Mouse (Mus musculus) thymus, postnatal 4 days (tissue): ENCODE results near the gene Adam10.

Source experiments
- DNase-seq: peaks from one replicate; pipeline ENCODE4 v3.0.0; 2021

Adam10 gene

GRCm38 (mm10) chr9:70794643-70795438, 116.0 kb downstream of the Adam10 start:
- no peak for DNase-seq

GRCm38 (mm10) chr9:70795439-70795757, 116.6 kb downstream of the Adam10 start:
- DNase-seq, result no peak

GRCm38 (mm10) chr9:70800588-70801315, 122.0 kb downstream of the Adam10 start:
- no peak for DNase-seq

- DNase-seq, result no peak
Observed at GRCm38 (mm10) chr9:70801761-70802160, 123.0 kb downstream of the Adam10 start.

DNA sequence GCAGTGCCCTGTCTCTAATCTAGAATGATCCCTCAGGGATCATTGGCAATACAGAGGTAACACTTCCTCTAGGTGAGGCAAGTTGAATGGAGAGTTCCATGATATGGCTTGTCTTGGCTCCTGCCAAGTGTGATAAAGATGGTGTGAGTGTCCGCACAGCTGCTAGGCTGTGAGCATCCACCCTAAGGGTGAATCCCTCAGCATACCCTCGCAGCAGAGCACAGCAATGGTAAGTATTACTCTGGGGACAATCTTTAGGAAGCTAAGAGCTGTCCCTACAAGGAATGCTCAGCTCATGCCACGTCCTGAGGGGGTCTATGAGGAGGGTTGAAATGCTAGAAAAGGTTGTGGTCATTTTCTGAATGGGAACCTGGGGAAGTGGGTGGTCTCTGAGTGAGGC, 124.0 kb downstream of the Adam10 start:
- no peak for DNase-seq

DNA sequence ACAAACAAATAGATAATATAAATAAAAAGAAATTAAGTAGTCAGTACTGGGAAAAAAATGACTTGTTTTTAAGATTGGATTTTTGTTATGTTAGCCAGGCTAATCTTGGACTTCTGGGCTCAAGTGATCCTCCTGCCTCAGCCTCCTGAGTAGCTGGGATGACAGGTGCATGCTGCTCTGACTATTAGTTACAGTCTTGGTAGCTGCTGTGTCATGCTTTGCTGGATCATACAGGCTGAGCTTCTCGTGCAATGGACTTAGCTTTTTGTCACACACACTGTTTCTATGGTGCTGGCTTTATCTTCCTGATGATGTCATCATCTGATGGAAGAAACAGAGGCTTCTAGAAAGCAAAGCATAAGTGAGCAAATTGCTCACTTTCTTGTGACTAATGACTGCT, 127.3 kb downstream of the Adam10 start:
- DNase-seq, result no peak

- DNase-seq, result no peak
Observed at GRCm38 (mm10) chr9:70807714-70808113, 128.9 kb downstream of the Adam10 start.

GRCm38 (mm10) chr9:70812551-70812950, 133.8 kb downstream of the Adam10 start:
- no peak for DNase-seq

DNA sequence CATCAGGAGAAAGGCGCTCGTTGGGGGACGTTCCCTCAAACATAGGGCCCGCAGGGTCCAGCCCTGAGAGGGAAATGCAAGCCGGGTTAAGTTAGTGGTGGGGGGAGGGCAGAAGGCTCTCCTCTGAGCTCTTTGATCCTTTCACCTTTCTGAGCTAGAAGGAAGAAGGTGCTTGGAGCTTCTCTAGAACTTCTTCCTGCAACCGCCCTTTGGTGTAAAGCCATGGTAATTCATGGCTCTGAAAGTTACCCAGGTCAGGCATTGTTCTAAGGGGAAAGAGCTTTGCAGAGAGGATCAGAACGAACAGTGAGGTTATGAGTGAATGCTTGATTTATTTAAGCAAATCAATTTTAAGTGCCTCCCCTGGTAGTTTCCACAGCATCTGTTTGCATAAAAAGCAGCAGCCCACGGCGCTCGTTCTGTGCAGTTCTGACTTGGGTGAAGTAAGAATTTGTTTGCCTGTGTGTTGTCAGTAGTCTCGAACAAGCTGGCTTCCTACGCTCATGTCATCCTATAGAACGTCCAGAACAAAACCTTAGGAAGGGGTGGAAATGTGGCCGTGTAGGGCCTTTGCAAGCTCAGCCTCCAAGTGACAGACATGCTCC, 138.0 kb downstream of the Adam10 start:
- no peak for DNase-seq

DNA sequence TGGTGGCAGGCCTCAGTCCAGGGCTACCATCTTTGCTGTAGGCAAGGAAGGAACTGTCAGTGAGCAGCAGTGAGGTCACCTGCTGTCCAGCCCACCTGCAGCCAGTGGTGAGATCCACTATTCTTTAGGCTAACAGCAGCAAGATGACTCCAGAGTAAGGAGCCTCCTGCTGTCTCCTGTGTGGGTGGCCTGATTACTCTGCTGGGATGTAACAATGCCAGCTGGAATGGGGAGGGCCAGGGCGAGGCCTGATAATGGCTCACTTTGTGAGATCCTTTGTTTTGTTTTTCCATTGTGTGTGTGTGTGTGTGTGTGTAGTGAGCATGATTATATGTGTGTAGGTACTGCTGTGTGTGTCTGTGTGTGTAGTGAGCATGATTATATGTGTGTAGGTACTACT, 138.6 kb downstream of the Adam10 start:
- no peak for DNase-seq

GRCm38 (mm10) chr9:70818739-70819138, 139.9 kb downstream of the Adam10 start:
- DNase-seq, result no peak

- DNase-seq, result no peak
Observed at GRCm38 (mm10) chr9:70824103-70824502, 145.3 kb downstream of the Adam10 start.

DNA sequence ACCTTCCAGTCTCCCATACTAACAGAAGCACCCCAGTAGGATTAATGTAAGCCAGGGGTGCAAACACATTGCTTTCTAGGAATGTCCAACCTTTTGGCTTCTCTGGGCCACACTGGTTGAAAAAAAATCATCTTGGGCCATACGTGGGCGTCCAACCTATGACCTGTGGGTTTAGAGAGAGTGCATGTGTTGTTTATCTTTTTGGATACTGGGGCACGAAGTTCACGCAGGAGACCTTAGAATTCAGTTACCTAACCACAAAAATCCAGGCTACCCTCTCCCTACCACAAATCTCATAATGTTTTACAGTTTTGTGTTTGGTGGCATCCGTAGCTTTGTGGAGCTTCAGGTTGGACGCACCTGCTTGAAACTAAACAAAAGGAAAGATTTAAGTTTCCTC, 149.1 kb downstream of the Adam10 start:
- DNase-seq, result no peak
